Mouse (Mus musculus) small intestine, adult 2 months (tissue): ENCODE data around the gene Pmp22.

Experiments used
- CTCF ChIP-seq: fragments of 200-500 bp; IDR thresholded peaks from 2 replicates; pipeline ENCODE4 v1.5.1; 2012; ENCODE audit warnings: low read depth, mild to moderate bottlenecking, control low read depth, inconsistent platforms, low read length, moderate library complexity, mixed read lengths; ENCODE audit not compliant: insufficient replicate concordance, insufficient read length; ENCODE audit errors: extremely low read depth
- POLR2A ChIP-seq: fragments of 200-500 bp; IDR thresholded peaks from 2 replicates; pipeline ENCODE4 v1.6.1; 2012; ENCODE audit warnings: low read depth, mild to moderate bottlenecking, control low read depth, inconsistent platforms, low read length, moderate library complexity

DNA sequence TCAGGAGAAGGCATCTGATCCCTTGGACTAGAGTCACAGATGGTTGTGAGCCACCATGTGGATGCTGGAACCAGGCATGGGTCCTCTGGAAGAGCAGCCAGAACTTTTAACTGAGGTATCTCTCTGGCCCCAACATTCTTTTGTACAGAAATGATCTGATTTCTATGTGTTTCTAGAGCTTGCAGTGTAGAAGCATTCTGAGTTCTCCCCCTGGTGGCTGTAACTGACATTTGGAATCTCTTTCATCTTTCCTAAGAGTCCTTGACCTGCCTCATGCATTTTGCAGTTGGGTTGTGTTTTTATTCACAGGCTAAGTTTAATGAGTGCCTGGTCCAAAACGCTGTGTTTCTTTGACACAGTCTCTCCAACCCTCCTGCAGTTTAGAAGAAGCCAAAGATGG, 43.2 kb downstream of the Pmp22 start:
- TF ChIP-seq CTCF (peak; percentile 22; the same call in 1 of the 2 replicates), POLR2A (no peak)
